Mouse (Mus musculus): ENCODE measurements around the gene Slc16a5.

Gene Slc16a5

GRCm38 (mm10) chr11:115462243-115462891 lies at the start of gene Slc16a5:
Slc16a5 (plus strand) TSS chr11:115462474.
- peak; percentile 43 to 80 for DNase-seq

- DNase-seq, result peak; percentile 94 to 98
Observed at GRCm38 (mm10) chr11:115419531-115420237, 42.6 kb upstream of the Slc16a5 start, which contains the start of the genes Atp5h and Kctd2. Atp5h (minus strand) TSS chr11:115419962. Kctd2 (plus strand) TSS chr11:115420128.

GRCm38 (mm10) chr11:115420336-115421190 lies 41.7 kb upstream of the Slc16a5 start:
- DNase-seq, result peak; percentile 67 to 85

- no peak for DNase-seq
Observed at GRCm38 (mm10) chr11:115421328-115421727, 40.9 kb upstream of the Slc16a5 start.

- DNase-seq, result no peak
Observed at GRCm38 (mm10) chr11:115421972-115422371, 40.3 kb upstream of the Slc16a5 start.

- DNase-seq, result no peak
Observed at GRCm38 (mm10) chr11:115423091-115423490, 39.2 kb upstream of the Slc16a5 start.

GRCm38 (mm10) chr11:115424666-115425065 lies 37.6 kb upstream of the Slc16a5 start:
- no peak for DNase-seq

- no peak for DNase-seq
Observed at GRCm38 (mm10) chr11:115425671-115426070, 36.6 kb upstream of the Slc16a5 start.

GRCm38 (mm10) chr11:115427482-115428331 lies 34.6 kb upstream of the Slc16a5 start:
- DNase-seq, result peak; percentile 83

GRCm38 (mm10) chr11:115429307-115429706 lies 33.0 kb upstream of the Slc16a5 start:
- DNase-seq, result no peak

GRCm38 (mm10) chr11:115430561-115430960 lies 31.7 kb upstream of the Slc16a5 start:
- DNase-seq, result no peak

- no peak for DNase-seq
Observed at GRCm38 (mm10) chr11:115432814-115433213, 29.5 kb upstream of the Slc16a5 start.

GRCm38 (mm10) chr11:115433342-115433741 lies 28.9 kb upstream of the Slc16a5 start:
- DNase-seq, result no peak

GRCm38 (mm10) chr11:115435596-115436337 lies 26.5 kb upstream of the Slc16a5 start:
- no peak for DNase-seq

- DNase-seq, result no peak
Observed at GRCm38 (mm10) chr11:115437571-115438122, 24.6 kb upstream of the Slc16a5 start.

- no peak for DNase-seq
Observed at GRCm38 (mm10) chr11:115439326-115439725, 22.9 kb upstream of the Slc16a5 start.

- no peak for DNase-seq
Observed at GRCm38 (mm10) chr11:115439906-115440595, 22.2 kb upstream of the Slc16a5 start, which contains the start of gene Trim80. Trim80 (plus strand) TSS chr11:115440545.

GRCm38 (mm10) chr11:115441417-115441816 lies 20.9 kb upstream of the Slc16a5 start:
- DNase-seq, result no peak

- DNase-seq, result peak; percentile 72 to 83
Observed at GRCm38 (mm10) chr11:115446906-115447305, 15.4 kb upstream of the Slc16a5 start.

GRCm38 (mm10) chr11:115447321-115447885 lies 14.9 kb upstream of the Slc16a5 start:
- DNase-seq, result peak; percentile 60 to 84
